Comparison of ENCODE assay signal across 14 mouse cellular contexts in genomic region chr14:123048451-123048850, GRCm38 (mm10).
"Had no signal": no experiment of that assay in that cellular context is flagged by ENCODE, and none has a peak within 500 bp of the region (broad histone marks: within the 10 kb centered on the region; RNA-seq: fewer than 3 reads in every experiment).

No protein-coding gene starts in this region.

- H3K27me3 ChIP-seq: intestine, embryonic 15.5 days; limb, embryonic 12.5 days; limb, embryonic 15.5 days; midbrain, embryonic 13.5 days had no signal

- ATAC-seq: intestine, embryonic 15.5 days; liver, postnatal 0 days; lung, postnatal 0 days; midbrain, embryonic 13.5 days; midbrain, embryonic 16.5 days had no signal

- H3K36me3 ChIP-seq: intestine, embryonic 15.5 days; limb, embryonic 12.5 days; limb, embryonic 15.5 days; midbrain, embryonic 13.5 days had no signal

- H3K4me1 ChIP-seq: intestine, embryonic 15.5 days; limb, embryonic 12.5 days; limb, embryonic 15.5 days; midbrain, embryonic 13.5 days had no signal

- H3K4me2 ChIP-seq: intestine, embryonic 15.5 days; limb, embryonic 12.5 days; limb, embryonic 15.5 days; liver, embryonic 11.5 days; lung, embryonic 14.5 days; midbrain, embryonic 13.5 days had no signal

- H3K27ac ChIP-seq: intestine, embryonic 15.5 days; limb, embryonic 12.5 days; limb, embryonic 15.5 days; liver, embryonic 14.5 days; macrophage; midbrain, embryonic 13.5 days had no signal

- H3K9me3 ChIP-seq: intestine, embryonic 15.5 days; limb, embryonic 12.5 days; limb, embryonic 15.5 days; midbrain, embryonic 13.5 days had no signal

- H3K4me3 ChIP-seq: intestine, embryonic 15.5 days; limb, embryonic 12.5 days; limb, embryonic 15.5 days; midbrain, embryonic 13.5 days had no signal

- H3K9ac ChIP-seq: intestine, embryonic 15.5 days; limb, embryonic 12.5 days; limb, embryonic 15.5 days; liver, embryonic 14.5 days; liver, postnatal 0 days; lung, embryonic 14.5 days; midbrain, embryonic 13.5 days had no signal

- DNase-seq: kidney, adult 18-20 months; left cerebral cortex, postnatal 4 days; liver, postnatal 0 days; lung, embryonic 14.5 days; thymus, postnatal 25 days had no signal
